In genomic region chrX:81616397-81616796, GRCm38 (mm10) we compare ENCODE assay signal across 19 mouse cellular contexts.
DNase-seq lines count a peak whose midpoint lies in the region; ATAC-seq and TF ChIP-seq lines count a peak whose summit lies in the region.
"Had no signal": no experiment of that assay in that cellular context is flagged by ENCODE, and none has a peak within 500 bp of the region (broad histone marks: within the 10 kb centered on the region; RNA-seq: fewer than 3 reads in every experiment).

No protein-coding gene starts in this region.

- no peak overlapping the region for H3K27ac ChIP-seq in heart, adult 2 months
- no peak overlapping the region for H3K27ac ChIP-seq in heart, embryonic 10.5 days
- no peak overlapping the region for H3K27ac ChIP-seq in lung, embryonic 14.5 days (ENCODE audit: low read depth)

- no peaks in the 10 kb centered on the region for H3K27me3 ChIP-seq in heart, adult 2 months (ENCODE audit: control insufficient read depth, insufficient read depth, low read length)
- H3K27me3 ChIP-seq in heart, embryonic 10.5 days (ENCODE audit: insufficient read depth, poor library complexity, severe bottlenecking) = no peaks in the 10 kb centered on the region
- H3K27me3 ChIP-seq in lung, embryonic 14.5 days (ENCODE audit: insufficient read depth, low read length) = no peaks in the 10 kb centered on the region
- H3K27me3 ChIP-seq: heart, embryonic 12.5 days; megakaryocyte, embryonic 14.5 days had no signal

- no peak for TF ChIP-seq POLR2A in heart, adult 2 months (IDR thresholded peaks at IDR 0.05; ENCODE audit: insufficient read depth, low read depth, low read length)

- H3K4me1 ChIP-seq in heart, adult 2 months (ENCODE audit: control insufficient read depth, insufficient read depth, low read length) = no peaks in the 10 kb centered on the region
- H3K4me1 ChIP-seq in heart, embryonic 10.5 days = no peaks in the 10 kb centered on the region
- H3K4me1 ChIP-seq in lung, embryonic 14.5 days (ENCODE audit: insufficient read depth) = no peaks in the 10 kb centered on the region
- H3K4me1 ChIP-seq: heart, embryonic 12.5 days; megakaryocyte, embryonic 14.5 days had no signal

- no peaks in the 10 kb centered on the region for H3K79me2 ChIP-seq in heart, adult 2 months (replicated peaks; ENCODE audit: control insufficient read depth, insufficient read depth, low read length)

- H3K36me3 ChIP-seq in heart, adult 2 months (ENCODE audit: control insufficient read depth, insufficient read depth, low read length) = no peaks in the 10 kb centered on the region
- H3K36me3 ChIP-seq in heart, embryonic 10.5 days = no peaks in the 10 kb centered on the region
- H3K36me3 ChIP-seq in lung, embryonic 14.5 days (ENCODE audit: insufficient read depth) = no peaks in the 10 kb centered on the region
- H3K36me3 ChIP-seq: heart, embryonic 12.5 days had no signal

- no peak for DNase-seq in heart, adult 2 months
- DNase-seq in heart, embryonic 10.5 days (ENCODE audit: low spot score) = no peak
- peak; percentile 17 for DNase-seq in lung, embryonic 14.5 days
- DNase-seq in lung, postnatal 14 days = no peak
- DNase-seq in NIH3T3 (ENCODE audit: low read depth) = peak; percentile 30
- peak; percentile 6 for DNase-seq in telencephalon, adult 2 months (ENCODE audit: low read depth, low spot score)
- no peak for DNase-seq in right cerebral cortex, postnatal 4 days
- DNase-seq: cerebellum, adult 2 months; gastrocnemius, postnatal 36 days; heart, postnatal 36 days; kidney, postnatal 14 days; layer of hippocampus, adult 9-11 months; left cerebral cortex, postnatal 4 days; thymus, postnatal 36 days had no signal

- TF ChIP-seq CTCF in heart, adult 2 months (IDR thresholded peaks at IDR 0.05) = 0 out of 2 replicates have a peak, but pooled peaks have one; percentile 3
- peak; percentile 10; the same call in 1 of the 2 replicates for TF ChIP-seq CTCF in lung, embryonic 14.5 days (IDR thresholded peaks at IDR 0.05; ENCODE audit: low read depth)

- no peak overlapping the region for H3K4me2 ChIP-seq in lung, embryonic 14.5 days
- H3K4me2 ChIP-seq: heart, embryonic 12.5 days; liver, embryonic 11.5 days had no signal

- no peak overlapping the region for H3K9ac ChIP-seq in heart, adult 2 months (ENCODE audit: low read depth, low read length)
- no peak overlapping the region for H3K9ac ChIP-seq in lung, embryonic 14.5 days
- H3K9ac ChIP-seq: heart, embryonic 12.5 days had no signal

- no peak for ATAC-seq in lung, embryonic 14.5 days (ENCODE audit: insufficient read depth)
- ATAC-seq: intestine, embryonic 16.5 days; Patski had no signal

- 47% methylated on average over 3 of the region's 3 CpGs for WGBS in heart, adult 2 months
- WGBS in heart, embryonic 10.5 days = 50% methylated on average over 3 of the region's 3 CpGs
- WGBS in lung, embryonic 14.5 days = 51% methylated on average over 3 of the region's 3 CpGs

- no peaks in the 10 kb centered on the region for H3K9me3 ChIP-seq in heart, embryonic 10.5 days
- no peaks in the 10 kb centered on the region for H3K9me3 ChIP-seq in lung, embryonic 14.5 days (ENCODE audit: low read depth, low read length)
- H3K9me3 ChIP-seq: heart, embryonic 12.5 days; megakaryocyte, embryonic 14.5 days had no signal

- H3K4me3 ChIP-seq in heart, adult 2 months = no peak overlapping the region
- no peak overlapping the region for H3K4me3 ChIP-seq in heart, embryonic 10.5 days
- no peak overlapping the region for H3K4me3 ChIP-seq in lung, embryonic 14.5 days (ENCODE audit: low read depth, low read length)
- H3K4me3 ChIP-seq: heart, embryonic 12.5 days; megakaryocyte, embryonic 14.5 days had no signal

- no peak for TF ChIP-seq EP300 in heart, adult 2 months (IDR thresholded peaks at IDR 0.05; ENCODE audit: insufficient read depth, low read depth, low read length)

- intact Hi-C loops in heart, adult 2 months (cut with DNase I) = no loop called here

Comparison
In these comparisons a context has a peak if more than half of its experiments do, and no peak if none do; other contexts are left out.
1. DNase-seq: peak in lung, embryonic 14.5 days (single experiment), NIH3T3 (single experiment) and telencephalon, adult 2 months (single experiment); none in heart, adult 2 months (0 of 2), heart, embryonic 10.5 days (single experiment), lung, postnatal 14 days (single experiment) and right cerebral cortex, postnatal 4 days (single experiment).